Mouse (Mus musculus) kidney, embryonic 15.5 days (tissue): ENCODE measurements around the gene Cacng7. TPM values are rescaled to one million over a fixed set of nuclear protein-coding genes. Genes with fewer than 3 reads are reported as not detected.

Source experiments
- ATAC-seq: fragments of 200-750 bp; cut with Nextera tagmentation; replicated peaks from 2 replicates; pipeline ENCODE4 v1.8.0; 2017; ENCODE audit warnings: moderate TSS enrichment; ENCODE audit not compliant: low FRiP score
- H3K27ac ChIP-seq: fragments of 300-500 bp; sonication (generic); 2 replicates; pipeline ENCODE4 v1.5.1; 2015; ENCODE audit warnings: mild to moderate bottlenecking, inconsistent platforms
- H3K27me3 ChIP-seq: fragments of 300-500 bp; sonication (generic); 2 replicates; pipeline ENCODE4 v1.6.1; 2015; ENCODE audit warnings: inconsistent platforms
- H3K36me3 ChIP-seq: fragments of 300-500 bp; sonication (generic); 2 replicates; pipeline ENCODE4 v1.6.1; 2015; ENCODE audit warnings: inconsistent platforms
- H3K4me1 ChIP-seq: fragments of 300-500 bp; sonication (generic); 2 replicates; pipeline ENCODE4 v1.6.1; 2015; ENCODE audit warnings: inconsistent platforms
- H3K4me2 ChIP-seq: fragments of 300-500 bp; sonication (generic); 2 replicates; pipeline ENCODE4 v1.6.1; 2015; ENCODE audit warnings: moderate library complexity, mild to moderate bottlenecking, inconsistent platforms
- H3K4me3 ChIP-seq: fragments of 300-500 bp; sonication (generic); replicated peaks from 2 replicates; pipeline ENCODE4 v1.5.1; 2015; ENCODE audit warnings: mild to moderate bottlenecking, inconsistent platforms
- H3K9ac ChIP-seq: fragments of 300-500 bp; sonication (generic); 2 replicates; pipeline ENCODE4 v1.6.1; 2015; ENCODE audit warnings: mild to moderate bottlenecking, inconsistent platforms
- H3K9me3 ChIP-seq: fragments of 300-500 bp; sonication (generic); replicated peaks from 2 replicates; pipeline ENCODE4 v1.6.1; 2016; ENCODE audit warnings: inconsistent platforms
- WGBS: fragments of 180-500 bp; shearing (Covaris S2); methylation state at CpG from one replicate; pipeline ENCODE4 v1.1.7; 2015; ENCODE audit warnings: mixed read lengths; 5-methylcytosine and 5-hydroxymethylcytosine counted together
- polyA plus RNA-seq: library from polyadenylated mRNA; unstranded; fragments of >200 nt; fragmentation: Nextera tagmentation; extraction: Ambion mirVana; gene quantifications from 2 replicates; pipeline ENCODE4 v1.2.1, GENCODE M21; 2015

Cacng7 gene
- polyA plus RNA-seq, 1 experiment from 2014 or later = 1.00 TPM

DNA sequence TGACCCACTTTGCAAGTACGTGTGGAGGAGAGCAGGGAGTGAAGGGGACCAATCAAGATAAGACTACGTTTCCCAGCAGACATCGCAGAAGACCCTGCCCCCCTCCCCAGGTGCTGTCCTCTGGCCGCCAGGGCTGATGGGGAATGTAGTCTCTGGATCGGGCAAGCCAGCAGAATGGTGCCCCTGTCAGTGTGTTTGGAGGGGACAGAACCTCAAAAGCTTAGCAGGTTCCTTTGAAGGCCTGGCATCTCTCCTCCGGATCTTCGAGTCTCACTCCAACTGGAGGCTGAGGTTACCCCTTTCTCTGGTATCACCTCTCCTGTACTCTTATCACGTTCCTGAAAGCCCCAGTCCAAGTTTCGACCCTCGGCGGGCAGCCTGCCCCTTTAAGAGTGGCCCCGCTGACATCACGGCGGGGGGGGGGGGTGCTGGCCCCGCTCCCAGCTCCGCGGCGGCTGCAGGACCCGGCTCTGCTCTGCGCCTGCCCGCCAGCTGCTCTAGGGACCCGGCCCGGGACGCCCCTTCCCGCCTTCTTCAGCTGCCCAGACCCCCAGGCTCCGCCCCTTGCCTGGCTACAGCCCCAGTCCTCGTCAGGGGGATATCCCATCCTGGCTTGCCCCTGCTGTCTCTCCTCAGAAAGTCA lies 1.1 kb upstream of the Cacng7 start:
- peak overlapping the region; percentile 77 for H3K4me2 ChIP-seq
- peak; percentile 92 for ATAC-seq
- WGBS = under 1% methylated on average over 27 of the region's 27 CpGs
- 0 out of 2 replicates have a peak overlapping the region, but pooled peaks have one; percentile 15 for H3K9ac ChIP-seq
- H3K27ac ChIP-seq = peak overlapping the region; percentile 67
- peaks cover 26% of the 10 kb centered on the region for H3K27me3 ChIP-seq
- H3K4me3 ChIP-seq = peak overlapping the region; percentile 66
- H3K4me1 ChIP-seq = peaks cover 39% of the 10 kb centered on the region
- H3K36me3 ChIP-seq = no peaks in the 10 kb centered on the region
- no peaks in the 10 kb centered on the region for H3K9me3 ChIP-seq

DNA sequence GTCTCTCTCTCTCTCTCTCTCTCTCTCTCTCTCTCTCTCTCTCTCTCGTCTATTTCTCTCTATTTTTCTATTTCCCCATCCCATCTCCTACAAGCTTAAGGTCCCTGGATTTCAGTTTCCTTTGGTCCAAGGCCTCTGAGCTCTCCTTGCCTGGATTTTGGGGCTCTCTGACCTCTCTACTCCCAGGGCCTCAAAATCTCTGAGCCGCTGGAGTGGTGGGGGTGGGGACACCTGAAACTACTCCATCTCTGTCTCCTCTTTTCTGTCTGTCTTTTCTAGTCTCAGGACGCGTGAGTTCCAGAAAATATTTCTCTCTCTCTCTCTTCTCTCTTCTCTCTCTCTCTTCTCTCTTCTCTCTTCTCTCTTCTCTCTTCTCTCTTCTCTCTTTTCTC lies 535 bp upstream of the Cacng7 start:
- H3K27me3 ChIP-seq = peaks cover 26% of the 10 kb centered on the region
- peaks cover 39% of the 10 kb centered on the region for H3K4me1 ChIP-seq
- peak overlapping the region; percentile 67 for H3K27ac ChIP-seq
- no peak for ATAC-seq
- 1% methylated on average over 4 of the region's 4 CpGs for WGBS
- H3K36me3 ChIP-seq = no peaks in the 10 kb centered on the region
- 0 out of 2 replicates have a peak overlapping the region, but pooled peaks have one; percentile 15 for H3K9ac ChIP-seq
- H3K9me3 ChIP-seq = no peaks in the 10 kb centered on the region
- peak overlapping the region; percentile 66 for H3K4me3 ChIP-seq
- H3K4me2 ChIP-seq = peak overlapping the region; percentile 77

DNA sequence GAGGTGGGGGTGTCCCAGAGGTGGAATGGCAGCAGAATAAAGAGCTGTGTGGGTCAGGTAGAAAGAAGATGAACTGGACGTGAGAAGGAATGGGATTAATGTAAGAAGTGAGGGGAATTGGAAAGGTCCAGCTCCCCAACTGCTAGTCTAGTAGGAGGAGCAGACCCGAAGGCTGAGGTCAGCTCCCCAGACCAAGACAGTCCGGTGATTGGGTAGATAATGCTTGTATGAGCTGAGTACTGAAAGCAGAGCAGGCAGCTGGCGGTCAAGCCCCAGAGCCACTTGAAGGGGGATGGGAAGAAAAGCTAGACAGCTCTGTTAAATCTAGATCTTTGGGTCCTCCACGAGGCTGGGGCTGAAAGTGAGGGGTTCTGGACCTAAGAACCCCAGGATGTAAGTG lies 787 bp downstream of the Cacng7 start:
- Histone ChIP-seq H3K4me2 (peak overlapping the region; percentile 77), H3K9me3 (no peaks in the 10 kb centered on the region), H3K9ac (peak overlapping the region; percentile 54; the same call in 1 of the 2 replicates), H3K4me3 (peak overlapping the region; percentile 66), H3K4me1 (peaks cover 39% of the 10 kb centered on the region), H3K27me3 (peaks cover 26% of the 10 kb centered on the region), H3K36me3 (no peaks in the 10 kb centered on the region), H3K27ac (peak overlapping the region; percentile 60; the same call in 1 of the 2 replicates)
- WGBS = 9% methylated on average over 5 of the region's 5 CpGs
- no peak for ATAC-seq

DNA sequence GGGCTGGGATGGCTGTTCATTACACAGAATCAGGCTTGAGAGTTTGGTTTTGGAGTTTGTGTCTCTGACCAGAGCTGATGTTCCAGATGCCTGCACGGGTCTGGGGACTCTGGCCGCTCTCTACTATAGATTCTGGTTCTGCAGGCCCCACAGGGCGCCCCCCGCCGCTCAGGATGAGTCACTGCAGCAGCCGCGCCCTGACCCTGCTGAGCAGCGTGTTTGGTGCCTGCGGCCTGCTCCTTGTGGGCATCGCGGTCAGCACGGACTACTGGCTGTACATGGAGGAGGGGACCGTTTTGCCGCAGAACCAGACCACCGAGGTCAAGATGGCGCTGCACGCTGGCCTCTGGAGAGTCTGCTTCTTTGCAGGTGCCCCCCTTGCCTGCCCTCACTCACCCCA lies 3.7 kb downstream of the Cacng7 start:
- 74% methylated on average over 17 of the region's 17 CpGs for WGBS
- Histone ChIP-seq H3K4me1 (peaks cover 25% of the 10 kb centered on the region), H3K36me3 (peaks cover 10% of the 10 kb centered on the region; the same call in 1 of the 2 replicates), H3K4me3 (no peak overlapping the region), H3K4me2 (no peak overlapping the region), H3K27ac (no peak overlapping the region), H3K27me3 (0 out of 2 replicates have a peak, but pooled peaks cover 8% of the 10 kb centered on the region), H3K9me3 (no peaks in the 10 kb centered on the region), H3K9ac (no peak overlapping the region)
- no peak for ATAC-seq

DNA sequence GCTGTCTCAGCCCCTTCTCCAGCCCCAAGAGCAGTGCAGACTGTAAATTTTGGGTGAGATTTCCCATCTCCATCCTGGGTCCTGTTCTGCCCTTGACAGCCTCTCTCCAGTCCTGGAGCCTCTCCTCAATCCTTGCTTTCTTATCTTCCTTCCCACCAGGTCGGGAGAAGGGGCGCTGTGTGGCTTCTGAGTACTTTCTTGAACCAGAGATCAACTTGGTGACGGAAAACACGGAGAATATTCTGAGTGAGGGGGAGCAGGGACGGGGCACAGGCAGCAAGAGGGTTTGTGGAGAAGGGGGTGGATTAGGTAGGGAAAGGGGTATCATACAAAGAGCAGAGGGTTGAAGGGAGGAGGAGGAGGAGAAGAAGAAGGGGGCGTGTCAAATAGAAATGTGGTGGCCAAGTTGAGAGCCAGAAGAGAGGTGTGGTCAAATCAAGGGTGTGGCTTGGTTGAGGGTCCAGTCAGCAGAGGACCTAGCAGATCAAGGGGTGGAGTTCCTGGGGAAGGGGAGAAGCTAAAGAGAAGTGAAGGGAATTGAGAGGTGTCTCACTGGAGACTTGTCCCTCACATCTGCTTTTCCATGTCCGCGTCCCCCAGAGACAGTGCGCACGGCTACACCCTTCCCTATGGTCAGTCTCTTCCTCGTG lies 5.7 kb downstream of the Cacng7 start:
- no peak; the same call in 1 of the 2 replicates for ATAC-seq
- peaks cover 5% of the 10 kb centered on the region for H3K4me1 ChIP-seq
- no peak overlapping the region for H3K9ac ChIP-seq
- no peaks in the 10 kb centered on the region for H3K9me3 ChIP-seq
- 84% methylated on average over 11 of the region's 11 CpGs for WGBS
- peaks cover 24% of the 10 kb centered on the region; the same call in 1 of the 2 replicates for H3K36me3 ChIP-seq
- 0 out of 2 replicates have a peak, but pooled peaks cover 8% of the 10 kb centered on the region for H3K27me3 ChIP-seq
- H3K4me2 ChIP-seq = no peak overlapping the region
- H3K4me3 ChIP-seq = no peak overlapping the region
- H3K27ac ChIP-seq = no peak overlapping the region

DNA sequence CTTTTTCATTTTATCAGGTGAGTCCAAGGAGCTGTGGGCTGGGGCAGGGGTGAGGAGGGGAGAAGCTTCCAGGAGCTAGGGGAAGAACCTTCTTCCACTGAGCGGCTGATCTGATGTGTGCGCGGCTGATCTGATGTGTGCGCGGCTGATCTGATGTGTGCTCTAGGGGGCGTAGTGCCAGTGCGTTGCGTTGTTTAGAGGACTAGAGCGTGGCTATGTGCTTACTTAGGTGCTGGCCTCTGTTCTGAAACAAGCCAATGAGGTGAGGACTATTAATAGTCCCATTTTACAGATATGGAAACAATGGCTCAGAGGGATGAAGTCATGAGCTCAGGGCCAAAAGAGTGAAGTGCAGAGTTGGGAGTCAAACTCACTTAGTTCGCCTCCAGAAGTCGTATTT lies 6.3 kb downstream of the Cacng7 start:
- Histone ChIP-seq H3K27me3 (0 out of 2 replicates have a peak, but pooled peaks cover 3% of the 10 kb centered on the region), H3K9ac (no peak overlapping the region), H3K4me1 (no peaks in the 10 kb centered on the region), H3K36me3 (peaks cover 24% of the 10 kb centered on the region; the same call in 1 of the 2 replicates), H3K4me2 (no peak overlapping the region), H3K27ac (no peak overlapping the region), H3K4me3 (no peak overlapping the region), H3K9me3 (no peaks in the 10 kb centered on the region)
- 92% methylated on average over 11 of the region's 11 CpGs for WGBS
- ATAC-seq = no peak

DNA sequence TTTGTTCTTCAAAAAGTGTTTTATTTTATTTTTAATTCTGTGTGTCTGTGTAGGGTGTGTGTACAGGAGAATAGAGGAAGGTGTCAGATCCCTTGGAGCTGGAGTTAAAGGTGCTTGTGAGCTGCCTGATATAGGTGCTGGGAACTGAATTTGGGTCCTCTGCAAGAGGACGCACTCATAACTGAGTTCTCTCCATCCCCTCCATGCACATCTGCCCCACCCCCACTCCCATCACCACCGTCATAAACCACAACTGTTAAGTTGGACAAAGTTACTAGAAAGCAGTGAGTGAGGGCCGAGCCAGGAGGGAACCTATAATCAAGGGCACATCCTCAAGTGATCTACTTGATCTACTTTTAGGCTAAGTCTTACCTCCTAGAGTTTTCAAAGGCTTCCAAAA lies 11.1 kb downstream of the Cacng7 start:
- no peaks in the 10 kb centered on the region for H3K4me1 ChIP-seq
- WGBS = 90% methylated on average over 3 of the region's 3 CpGs

DNA sequence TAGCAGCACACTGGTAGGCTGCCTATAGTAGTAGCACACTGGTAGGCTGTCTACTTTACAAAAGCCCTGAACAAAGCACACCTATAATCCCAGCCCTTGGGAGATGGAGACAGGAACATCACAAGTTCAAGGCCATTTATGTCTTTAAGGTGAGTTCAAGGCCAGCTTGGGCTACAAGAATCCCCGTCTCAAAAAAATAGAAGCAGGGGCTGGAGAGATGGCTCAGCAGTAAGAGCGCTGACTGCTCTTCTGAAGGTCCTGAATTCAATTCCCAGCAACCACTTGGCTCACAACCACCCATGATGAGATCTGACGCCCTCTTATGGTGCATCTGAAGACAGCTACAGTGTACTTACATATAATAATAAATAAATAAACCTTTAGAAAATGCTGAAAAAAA lies 12.5 kb downstream of the Cacng7 start:
- no peaks in the 10 kb centered on the region for H3K27me3 ChIP-seq
- no peaks in the 10 kb centered on the region for H3K4me1 ChIP-seq
- no peak for ATAC-seq
- 97% methylated on average over 3 of the region's 3 CpGs for WGBS
- H3K36me3 ChIP-seq = peaks cover 34% of the 10 kb centered on the region
- no peak overlapping the region for H3K9ac ChIP-seq
- no peak overlapping the region for H3K4me3 ChIP-seq
- H3K4me2 ChIP-seq = no peak overlapping the region
- no peak overlapping the region for H3K27ac ChIP-seq
- no peaks in the 10 kb centered on the region for H3K9me3 ChIP-seq

More for the DNA sequence above, 11.1 kb downstream of the Cacng7 start:
- H3K9ac ChIP-seq = no peak overlapping the region
- no peak overlapping the region for H3K4me3 ChIP-seq
- peaks cover 35% of the 10 kb centered on the region for H3K36me3 ChIP-seq
- no peak overlapping the region for H3K27ac ChIP-seq
- H3K4me2 ChIP-seq = no peak overlapping the region
- no peak for ATAC-seq
- H3K27me3 ChIP-seq = no peaks in the 10 kb centered on the region
- H3K9me3 ChIP-seq = no peaks in the 10 kb centered on the region

DNA sequence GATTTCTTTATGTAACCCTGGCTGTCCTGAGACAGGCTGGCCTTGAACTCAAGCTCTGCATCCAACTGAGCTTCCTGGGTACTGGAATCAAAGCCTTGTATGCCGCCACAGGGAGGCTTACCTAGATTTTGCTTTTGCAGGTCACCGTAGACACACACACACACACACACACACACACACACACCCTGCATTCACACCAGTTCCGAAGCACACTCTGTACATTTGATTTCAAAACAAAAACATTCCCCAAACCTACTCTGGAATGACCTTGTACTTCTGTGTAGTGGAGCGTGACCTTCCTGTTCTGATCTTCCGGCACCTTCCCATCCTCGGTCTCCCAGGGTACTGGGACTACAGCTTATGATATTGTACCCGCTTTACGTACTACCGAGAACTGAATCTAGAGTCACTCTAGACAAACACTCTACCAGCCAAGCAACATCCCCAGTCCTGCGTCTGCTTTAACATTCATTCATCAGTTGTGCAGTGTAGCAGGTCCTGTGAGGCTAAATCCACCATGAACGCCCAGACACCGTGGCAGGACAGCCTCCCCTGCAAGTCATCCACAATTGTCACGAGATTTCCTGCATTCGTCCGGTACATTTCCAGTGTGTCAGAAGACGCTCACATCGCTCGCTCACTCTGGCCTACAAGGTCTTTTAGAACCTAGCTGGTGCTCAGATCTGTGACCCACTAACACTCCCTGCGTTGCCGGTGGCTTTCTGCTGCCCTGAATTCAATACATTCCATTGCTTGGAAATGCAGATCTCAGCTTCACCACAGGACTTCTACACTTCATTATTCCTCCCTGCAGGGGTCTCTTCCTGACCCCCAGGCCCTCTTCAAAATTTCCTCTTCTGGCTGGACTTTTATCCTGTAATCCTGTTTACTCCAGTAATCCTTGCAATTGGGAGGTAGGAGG lies 14.9 kb downstream of the Cacng7 start:
- Histone ChIP-seq H3K27ac (no peak overlapping the region), H3K4me1 (no peaks in the 10 kb centered on the region), H3K4me3 (no peak overlapping the region), H3K9ac (no peak overlapping the region), H3K9me3 (no peaks in the 10 kb centered on the region), H3K36me3 (peaks cover 18% of the 10 kb centered on the region), H3K27me3 (no peaks in the 10 kb centered on the region), H3K4me2 (no peak overlapping the region)
- ATAC-seq = no peak
- 59% methylated on average over 20 of the region's 20 CpGs for WGBS

DNA sequence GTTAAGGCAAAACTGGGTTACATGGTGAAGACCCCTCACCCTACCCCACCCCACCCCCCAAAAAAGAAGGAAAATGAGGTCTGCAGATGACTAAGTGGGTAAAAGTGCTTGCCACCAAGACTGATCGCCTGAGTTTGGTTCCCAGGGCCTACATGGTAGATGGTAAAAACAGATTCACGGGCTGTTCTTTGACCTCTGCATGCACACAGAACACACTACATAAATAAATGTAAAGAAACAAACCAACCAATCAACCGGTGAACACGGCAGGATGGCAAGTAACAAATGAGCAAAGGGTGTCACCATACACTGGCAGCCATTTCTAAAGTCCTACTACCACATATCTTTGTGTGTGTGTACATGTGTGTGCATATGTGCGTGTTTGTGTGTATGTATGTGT lies 15.6 kb downstream of the Cacng7 start:
- ATAC-seq = no peak
- Histone ChIP-seq H3K36me3 (peaks cover 11% of the 10 kb centered on the region), H3K4me3 (no peak overlapping the region), H3K9me3 (no peaks in the 10 kb centered on the region), H3K4me1 (no peaks in the 10 kb centered on the region), H3K4me2 (no peak overlapping the region), H3K27ac (no peak overlapping the region), H3K27me3 (no peaks in the 10 kb centered on the region), H3K9ac (no peak overlapping the region)
- WGBS = 81% methylated on average over 5 of the region's 5 CpGs

DNA sequence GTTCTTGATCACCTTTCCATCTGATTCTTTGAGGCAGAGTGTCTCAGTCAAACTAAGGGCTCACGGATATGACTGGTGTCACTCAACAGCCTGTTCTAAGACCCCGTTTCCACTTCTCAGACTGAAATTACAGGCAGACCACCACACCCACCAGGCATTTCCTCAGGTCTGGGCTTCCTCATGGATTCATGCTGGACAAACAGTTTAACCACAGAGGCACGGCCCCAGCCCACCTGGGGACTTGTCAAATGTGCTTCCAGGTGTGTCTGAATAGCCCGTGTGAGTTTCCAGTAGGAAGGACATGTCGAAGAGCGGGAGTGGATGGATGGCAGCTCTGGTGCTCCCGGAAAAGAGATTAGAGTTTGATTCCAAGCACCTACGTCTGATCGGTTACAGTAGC lies 17.0 kb downstream of the Cacng7 start:
- H3K4me3 ChIP-seq = no peak overlapping the region
- 92% methylated on average over 9 of the region's 9 CpGs for WGBS
- no peaks in the 10 kb centered on the region for H3K4me1 ChIP-seq
- no peaks in the 10 kb centered on the region for H3K9me3 ChIP-seq
- H3K9ac ChIP-seq = no peak overlapping the region
- no peak overlapping the region for H3K27ac ChIP-seq
- H3K4me2 ChIP-seq = no peak overlapping the region
- H3K36me3 ChIP-seq = peaks cover 11% of the 10 kb centered on the region
- no peak for ATAC-seq
- no peaks in the 10 kb centered on the region for H3K27me3 ChIP-seq

DNA sequence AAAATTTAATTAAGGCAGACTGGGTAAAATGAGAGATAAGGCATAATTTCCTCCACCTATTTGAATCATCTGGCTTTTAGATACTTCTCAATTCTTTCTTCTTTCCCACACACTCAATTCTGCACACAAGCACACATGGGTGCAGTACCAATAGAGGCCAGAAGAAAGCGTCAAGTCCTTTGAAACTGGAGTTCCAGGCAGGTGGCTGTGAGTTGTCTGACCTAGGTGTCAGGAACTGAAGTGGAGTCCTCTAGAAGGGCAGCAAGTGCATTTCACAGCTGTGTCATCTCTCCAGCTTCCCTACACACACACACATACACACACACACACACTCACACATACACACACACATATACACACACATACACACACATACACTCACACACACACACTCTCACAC lies 18.8 kb downstream of the Cacng7 start:
- no peak overlapping the region for H3K4me2 ChIP-seq
- peaks cover 3% of the 10 kb centered on the region; the same call in 1 of the 2 replicates for H3K36me3 ChIP-seq
- no peak for ATAC-seq
- no peak overlapping the region for H3K9ac ChIP-seq
- H3K27me3 ChIP-seq = no peaks in the 10 kb centered on the region
- 88% methylated on average over 1 of the region's 1 CpGs for WGBS
- no peak overlapping the region for H3K27ac ChIP-seq
- no peaks in the 10 kb centered on the region for H3K4me1 ChIP-seq
- no peaks in the 10 kb centered on the region for H3K9me3 ChIP-seq
- no peak overlapping the region for H3K4me3 ChIP-seq
